Mouse (Mus musculus): ENCODE measurements at regions not wholly inside any gene's neighbourhood (a gene's known extent, or its start where the extent isn't known, plus 50 kb on each side); places are given as distances from the start of the nearest gene placed in this dataset.

DNA sequence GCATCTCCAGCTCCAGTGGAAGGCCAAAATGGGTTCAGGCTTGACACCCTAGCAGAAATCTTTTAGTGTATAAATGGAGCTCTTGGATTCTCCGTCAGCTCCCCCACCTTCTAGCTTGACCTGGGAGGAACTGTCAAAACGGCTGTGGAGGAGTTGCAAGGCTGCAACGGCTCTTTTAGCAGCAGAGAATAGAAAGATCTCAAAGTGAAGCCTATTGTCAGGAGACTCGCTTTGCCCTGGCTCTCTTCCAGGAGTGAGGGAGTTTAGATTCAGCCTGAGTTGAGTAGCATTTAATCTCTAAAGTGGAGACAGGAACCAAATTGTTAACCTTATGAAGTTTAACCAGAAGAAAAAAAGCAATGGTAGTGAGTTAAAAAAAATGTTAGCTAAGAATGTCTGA lies 97.4 kb upstream of the Pkn2 start:
- TF ChIP-seq CTCF (IDR thresholded peaks at IDR 0.05; ENCODE audit: low read depth) (no peak), EP300 (optimal IDR thresholded peaks at IDR 0.05) (no peak)
